Mouse (Mus musculus) brown adipose tissue, adult 24 weeks (tissue): ENCODE measurements at regions not wholly inside any gene's neighbourhood (a gene's known extent, or its start where the extent isn't known, plus 50 kb on each side); places are given as distances from the start of the nearest gene placed in this dataset.

ENCODE experiments used
- H3K27ac ChIP-seq: fragments of 200-500 bp; replicated peaks from 2 replicates; pipeline ENCODE4 v1.5.1; 2012; ENCODE audit warnings: low read depth, mild to moderate bottlenecking, low read length
- H3K4me1 ChIP-seq: fragments of 200-500 bp; 2 replicates; pipeline ENCODE4 v1.6.1; 2012; ENCODE audit warnings: low read length, mixed read lengths; ENCODE audit not compliant: control insufficient read depth, insufficient read depth, insufficient read length
- H3K4me3 ChIP-seq: fragments of 200-500 bp; 2 replicates; pipeline ENCODE4 v1.5.1; 2012; ENCODE audit warnings: low read depth, mild to moderate bottlenecking, low read length, moderate library complexity; ENCODE audit not compliant: insufficient read depth

DNA sequence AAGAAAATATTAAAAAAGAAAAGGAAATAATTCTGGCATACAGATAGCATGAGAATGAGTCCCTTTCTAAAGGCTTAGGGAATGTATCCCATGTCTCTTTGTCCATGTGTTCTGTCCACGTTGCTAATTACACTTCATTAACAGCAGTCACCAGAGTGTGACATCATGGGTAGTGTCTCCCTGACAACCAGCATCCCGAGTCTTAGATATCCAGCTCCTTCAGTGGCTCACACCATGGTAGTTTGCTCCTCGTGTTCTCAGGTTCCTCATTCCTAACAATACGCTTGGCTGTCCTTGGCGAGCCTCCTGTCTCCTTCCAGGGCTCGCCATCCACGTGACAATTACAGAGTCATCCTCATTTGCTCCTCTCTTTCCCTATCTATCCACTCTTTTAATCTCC, 388.1 kb upstream of the Dynlrb2 start:
- Histone ChIP-seq H3K4me3 (no peak overlapping the region), H3K27ac (no peak overlapping the region), H3K4me1 (no peaks in the 10 kb centered on the region; the same call in 1 of the 2 replicates)

DNA sequence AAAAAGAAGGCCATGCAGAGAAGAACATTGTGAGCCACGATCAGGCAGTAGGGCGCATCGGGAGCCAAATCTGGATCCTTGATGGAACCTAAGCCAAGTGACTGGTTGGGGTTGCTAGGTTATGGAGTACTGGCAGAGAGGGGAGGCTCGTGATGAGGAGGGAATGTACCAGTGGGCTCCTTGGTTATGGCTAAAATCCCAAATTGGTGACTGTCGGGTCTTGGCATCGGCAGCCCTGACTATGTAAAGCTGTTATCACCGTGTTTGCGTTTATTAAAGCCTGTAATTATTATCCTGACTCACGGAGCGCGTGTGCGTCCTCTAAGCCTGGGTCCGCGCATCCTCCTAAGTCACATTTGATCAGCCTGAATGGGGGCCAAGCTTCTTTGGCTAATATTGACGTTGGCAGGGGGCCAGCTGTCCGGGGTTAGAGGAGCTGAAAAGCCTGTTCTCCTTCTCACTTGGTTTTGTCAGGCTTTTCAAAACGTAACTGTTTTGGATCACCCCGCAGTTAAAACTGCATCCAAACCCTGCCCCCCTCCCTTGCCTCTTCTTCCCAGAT, 388.9 kb upstream of the Dynlrb2 start:
- no peak overlapping the region for H3K27ac ChIP-seq
- no peaks in the 10 kb centered on the region; the same call in 1 of the 2 replicates for H3K4me1 ChIP-seq
- no peak overlapping the region for H3K4me3 ChIP-seq

DNA sequence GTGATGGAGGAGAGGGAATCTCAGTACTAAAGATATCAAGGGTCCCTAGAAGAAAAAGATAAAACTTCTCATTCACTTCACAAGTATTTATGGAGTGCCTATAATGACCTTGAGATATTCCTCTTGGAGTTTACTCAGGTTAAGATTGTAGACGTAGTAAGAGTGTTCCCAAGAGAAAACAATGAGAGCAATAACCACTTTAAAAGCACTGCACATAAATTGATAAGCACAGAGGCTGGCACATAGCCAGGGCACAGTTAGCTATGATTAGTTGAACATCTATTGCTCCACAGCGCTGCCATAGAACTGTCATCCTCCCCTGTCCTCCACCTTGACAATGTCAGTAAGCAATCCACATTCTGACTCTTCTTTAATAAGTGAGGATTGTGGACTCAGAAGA, 389.8 kb upstream of the Dynlrb2 start:
- H3K4me3 ChIP-seq, result no peak overlapping the region
- no peak overlapping the region for H3K27ac ChIP-seq
- no peaks in the 10 kb centered on the region; the same call in 1 of the 2 replicates for H3K4me1 ChIP-seq

DNA sequence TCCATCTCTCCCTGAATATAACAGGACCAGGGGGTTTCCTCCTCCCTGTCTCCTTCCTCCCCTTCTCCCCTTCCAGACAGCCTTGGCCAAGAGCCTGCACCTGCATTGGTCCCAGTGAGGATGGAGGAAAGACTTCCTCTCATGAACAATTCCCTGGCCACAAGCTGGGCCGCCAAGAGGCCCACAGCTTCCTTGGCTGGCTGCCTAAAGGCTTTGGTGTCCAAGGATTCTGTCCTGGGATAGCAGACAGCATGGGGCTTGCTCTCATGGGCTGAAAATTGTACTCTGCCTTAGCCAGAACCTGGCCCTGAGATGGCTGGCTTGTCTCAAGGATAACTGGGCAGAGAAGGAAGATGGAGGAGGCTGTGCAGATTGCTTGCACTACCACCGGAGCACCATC, 390.3 kb upstream of the Dynlrb2 start:
- no peak overlapping the region for H3K4me3 ChIP-seq
- no peaks in the 10 kb centered on the region; the same call in 1 of the 2 replicates for H3K4me1 ChIP-seq

DNA sequence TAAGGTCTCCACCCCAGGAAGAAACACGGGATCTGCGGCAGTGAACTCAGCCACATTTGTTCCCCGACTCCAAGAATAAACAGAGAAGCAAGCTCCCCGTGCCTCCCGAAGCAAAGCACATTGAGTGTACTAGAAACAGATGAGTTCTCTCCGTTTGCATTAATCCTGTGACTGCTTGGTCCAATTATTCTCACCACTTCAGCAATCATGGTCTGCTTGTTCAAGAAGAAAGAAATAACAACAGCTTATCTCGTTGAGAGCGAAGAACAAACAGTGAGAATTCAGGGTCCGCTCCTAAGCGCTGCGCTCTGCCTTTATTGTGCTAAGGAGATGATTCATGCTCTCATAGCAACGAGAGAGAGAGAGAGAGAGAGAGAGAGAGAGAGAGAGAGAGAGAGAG, 393.6 kb upstream of the Dynlrb2 start:
- H3K4me1 ChIP-seq, result no peaks in the 10 kb centered on the region; the same call in 1 of the 2 replicates
- no peak overlapping the region for H3K4me3 ChIP-seq
- H3K27ac ChIP-seq, result no peak overlapping the region

More for the DNA sequence above, 390.3 kb upstream of the Dynlrb2 start:
- no peak overlapping the region for H3K27ac ChIP-seq

DNA sequence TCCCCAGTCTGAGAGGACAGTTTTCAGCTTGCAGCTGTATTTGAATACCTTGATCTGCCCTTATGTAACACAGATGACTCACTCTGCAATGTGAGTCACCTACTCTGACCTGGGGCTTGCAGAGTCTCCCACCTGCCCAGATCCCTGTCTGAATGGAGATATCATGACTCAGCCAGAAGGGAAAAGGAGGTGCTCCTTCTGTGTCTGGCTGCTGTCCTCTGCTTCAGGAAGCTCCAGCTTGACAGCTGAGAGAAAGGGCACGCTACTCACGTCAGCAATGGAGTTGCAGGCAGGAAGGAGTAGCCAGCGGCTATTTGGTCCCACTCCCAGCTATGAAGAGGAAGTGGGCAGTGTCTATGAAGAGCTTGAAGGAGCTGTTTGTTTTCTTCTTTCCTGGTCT, 389.1 kb upstream of the Maf start:
- Histone ChIP-seq H3K4me1 (no peaks in the 10 kb centered on the region), H3K4me3 (no peak overlapping the region), H3K27ac (no peak overlapping the region)

DNA sequence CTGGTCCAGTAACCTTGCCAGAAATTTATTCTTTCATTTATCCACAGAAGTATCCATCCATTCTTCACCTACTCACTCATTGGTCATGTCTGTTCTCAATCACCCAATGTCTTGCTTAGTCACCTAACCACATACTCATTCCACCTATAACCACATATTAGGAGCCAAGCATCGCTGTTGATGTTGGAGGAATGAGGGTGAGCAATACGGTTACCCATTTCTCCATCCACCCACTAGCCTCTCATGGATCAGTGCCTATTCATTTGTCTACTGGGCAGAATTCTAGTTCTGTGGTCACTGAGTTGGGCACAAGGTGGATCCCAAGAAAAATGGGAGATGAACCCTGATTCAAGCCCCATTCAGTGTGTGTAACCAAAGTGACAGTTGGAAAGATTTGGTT, 375.6 kb upstream of the Maf start:
- Histone ChIP-seq H3K4me1 (no peaks in the 10 kb centered on the region), H3K4me3 (no peak overlapping the region), H3K27ac (no peak overlapping the region)

DNA sequence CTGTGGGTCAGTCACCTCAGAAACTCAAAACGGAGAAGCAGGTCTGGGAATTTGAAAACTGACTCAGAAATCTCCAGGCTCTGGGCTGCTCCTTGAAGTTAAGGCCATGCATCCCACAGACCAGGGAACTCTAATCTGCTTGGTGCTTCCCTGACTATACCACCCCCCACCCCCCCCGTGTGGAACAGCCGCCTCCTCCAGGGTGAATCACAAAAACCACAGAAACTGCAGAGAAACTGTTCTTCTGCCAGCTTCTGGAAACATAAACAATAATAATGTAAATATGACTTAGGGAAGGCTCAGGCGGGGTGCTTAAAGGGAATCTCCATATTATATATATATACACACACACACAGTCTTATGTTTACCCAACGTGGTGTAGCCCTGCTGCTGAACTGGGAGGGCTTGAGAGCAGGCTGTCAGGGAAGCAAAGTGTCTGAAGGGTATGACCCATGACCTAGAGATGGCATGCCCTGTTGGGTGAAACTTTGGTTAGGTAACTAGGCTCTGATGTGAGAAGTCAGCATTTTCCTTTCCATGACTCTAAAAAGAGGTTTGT, 371.3 kb upstream of the Maf start:
- Histone ChIP-seq H3K4me1 (no peaks in the 10 kb centered on the region), H3K27ac (no peak overlapping the region), H3K4me3 (no peak overlapping the region)

DNA sequence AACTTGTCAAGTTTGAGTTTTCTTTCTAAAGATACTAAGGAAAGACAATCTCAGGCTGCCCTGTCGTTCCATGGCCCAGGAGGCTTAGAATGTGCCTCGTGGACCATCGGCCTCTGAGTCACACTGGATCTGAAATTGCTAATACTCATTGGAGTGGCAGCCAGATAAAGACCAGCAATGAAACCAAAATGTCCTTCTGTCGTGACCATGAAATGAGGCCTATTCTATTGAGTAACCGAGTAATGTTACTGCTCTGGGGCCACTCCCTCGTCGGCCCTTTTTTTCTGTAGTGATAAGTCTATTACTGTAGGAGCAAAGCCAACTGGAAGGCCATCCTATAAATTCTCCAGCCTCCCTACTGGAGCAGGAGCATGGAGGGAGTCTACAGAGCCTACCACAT, 363.9 kb upstream of the Maf start:
- H3K27ac ChIP-seq, result no peak overlapping the region
- no peak overlapping the region for H3K4me3 ChIP-seq
- no peaks in the 10 kb centered on the region for H3K4me1 ChIP-seq

DNA sequence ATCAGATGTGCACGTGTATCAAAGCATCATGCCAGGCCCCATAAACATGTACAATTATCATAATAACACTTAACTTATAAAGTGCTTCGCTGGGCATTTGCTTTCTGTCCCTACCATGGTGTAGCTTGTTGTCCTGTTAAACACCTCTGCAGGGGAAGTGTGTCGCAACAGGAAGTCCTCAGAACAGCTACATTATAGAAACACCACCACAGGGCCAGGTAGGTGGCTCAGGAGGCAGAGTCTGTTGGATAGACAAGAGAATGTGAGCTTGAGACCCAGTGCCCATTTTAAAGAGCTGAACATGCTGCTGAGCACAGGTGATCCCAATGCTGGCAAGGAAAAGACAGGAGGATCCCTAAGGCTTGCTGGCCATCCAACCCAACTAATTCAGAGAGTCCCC, 361.9 kb upstream of the Maf start:
- H3K27ac ChIP-seq, result no peak overlapping the region
- H3K4me3 ChIP-seq, result no peak overlapping the region
- H3K4me1 ChIP-seq, result no peaks in the 10 kb centered on the region

DNA sequence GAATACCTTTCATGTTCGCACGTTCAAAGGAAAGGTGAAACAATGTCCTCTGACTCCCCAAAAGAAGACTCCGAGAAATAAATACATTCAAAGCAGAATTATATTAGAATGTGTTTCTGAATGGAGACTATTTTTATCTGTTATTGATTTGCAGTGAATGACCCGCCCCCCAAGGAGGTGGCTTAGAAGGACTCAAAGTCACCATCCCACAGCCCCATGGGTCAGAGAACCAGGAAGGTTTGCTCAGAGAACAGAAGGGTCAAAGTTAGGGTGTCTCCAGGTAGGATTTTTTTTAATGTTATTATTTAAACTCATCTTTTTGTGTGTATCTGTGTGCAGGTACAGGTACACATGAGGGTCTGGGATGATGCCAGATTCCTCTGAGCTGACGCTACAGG, 360.4 kb upstream of the Maf start:
- Histone ChIP-seq H3K4me3 (no peak overlapping the region), H3K27ac (no peak overlapping the region), H3K4me1 (no peaks in the 10 kb centered on the region)

DNA sequence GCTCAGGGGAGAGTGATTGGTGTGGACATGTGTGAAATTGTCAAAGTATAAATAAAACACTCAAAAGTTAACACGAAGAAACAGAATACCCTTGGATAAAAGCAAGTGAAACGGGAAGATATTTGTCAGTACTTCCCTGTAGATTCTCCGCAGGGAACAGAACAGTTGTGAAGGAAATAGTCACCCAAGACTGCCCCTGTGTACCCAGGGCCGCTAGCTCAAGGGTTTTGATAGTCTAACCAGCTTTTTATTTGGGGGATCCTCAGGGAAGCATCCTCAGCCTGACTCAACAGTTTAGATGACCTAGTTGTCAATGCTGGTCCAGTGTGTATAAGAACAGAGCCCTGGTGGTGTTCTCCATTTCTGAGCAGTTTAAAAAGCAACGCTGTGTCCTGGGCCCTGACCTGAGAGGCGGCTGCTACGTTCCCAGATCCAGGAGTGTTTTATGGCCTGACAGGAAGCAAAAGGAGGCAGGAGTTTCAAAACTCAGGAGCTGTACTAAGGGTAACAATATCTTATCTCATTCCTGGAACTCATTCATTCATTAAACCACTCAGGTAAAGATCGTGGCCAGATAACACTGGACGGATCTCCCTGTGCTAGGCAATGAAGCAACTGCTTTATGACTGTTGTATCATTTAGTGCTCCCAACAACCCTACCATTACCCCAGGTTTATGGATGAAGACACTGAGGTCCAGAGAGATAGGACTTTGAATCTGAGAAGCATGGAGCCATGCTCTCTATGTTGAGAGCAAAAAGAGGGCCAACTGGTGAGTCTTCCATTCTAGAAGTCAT, 359.8 kb upstream of the Maf start:
- Histone ChIP-seq H3K4me1 (no peaks in the 10 kb centered on the region), H3K4me3 (no peak overlapping the region), H3K27ac (no peak overlapping the region)

DNA sequence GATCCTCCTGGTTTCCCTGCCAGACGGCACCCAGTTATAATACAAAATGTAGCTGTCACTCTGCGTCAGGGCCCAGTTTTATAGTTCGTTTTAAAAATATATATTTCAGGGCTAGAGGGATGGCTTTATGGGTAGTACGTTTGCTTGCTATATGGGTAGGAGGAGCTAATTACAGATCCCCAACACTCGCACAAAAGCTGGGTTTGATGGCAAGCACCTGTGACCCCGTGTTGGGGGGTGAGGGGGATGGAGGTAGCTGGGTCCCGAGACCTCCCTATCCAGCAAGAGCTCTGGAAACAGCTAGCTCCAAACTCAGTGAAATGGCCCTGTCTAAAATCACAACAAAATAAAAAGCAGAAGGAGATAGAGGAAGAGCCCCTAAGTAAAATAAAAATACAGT, 358.3 kb upstream of the Maf start:
- Histone ChIP-seq H3K4me1 (no peaks in the 10 kb centered on the region), H3K4me3 (no peak overlapping the region), H3K27ac (no peak overlapping the region)

DNA sequence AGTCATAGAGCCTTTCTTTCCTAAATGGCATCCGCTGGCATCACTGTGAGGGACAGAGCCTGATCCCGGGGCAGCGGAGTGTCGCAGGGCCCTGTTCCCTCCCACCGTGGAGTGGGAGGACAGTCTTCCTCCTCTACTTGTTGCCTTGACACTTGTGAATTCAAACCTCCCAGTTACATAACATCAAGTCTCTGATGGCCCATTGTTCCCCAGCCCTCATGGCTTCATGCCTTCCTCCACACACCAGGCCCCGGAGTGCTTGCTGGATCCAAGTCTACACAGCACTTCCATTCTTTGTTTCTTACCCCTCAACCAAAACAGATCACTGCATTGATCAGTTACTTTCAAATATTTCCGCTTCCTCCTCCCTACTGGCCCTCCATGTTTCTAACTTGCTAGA, 357.7 kb upstream of the Maf start:
- Histone ChIP-seq H3K4me1 (no peaks in the 10 kb centered on the region), H3K4me3 (no peak overlapping the region), H3K27ac (no peak overlapping the region)

DNA sequence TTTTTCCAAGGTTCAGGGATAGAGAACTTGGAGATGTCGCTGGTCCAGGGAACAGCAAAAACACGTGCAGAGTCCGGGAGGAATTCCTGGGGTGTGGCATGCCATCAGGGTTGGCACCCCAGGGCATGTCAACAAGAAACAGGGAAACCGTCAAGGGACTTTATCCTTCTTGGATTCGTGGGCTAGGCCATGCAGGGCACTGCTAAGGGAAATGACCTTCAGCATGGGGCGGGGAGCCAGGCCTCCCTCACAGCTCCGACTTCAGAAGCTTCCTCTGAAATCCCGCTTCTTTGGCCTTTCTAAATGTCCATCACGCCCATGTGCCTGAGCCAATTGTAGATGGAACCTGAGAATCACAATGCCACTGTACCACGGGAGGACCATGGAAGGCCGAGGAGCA, 357.0 kb upstream of the Maf start:
- Histone ChIP-seq H3K27ac (no peak overlapping the region), H3K4me3 (no peak overlapping the region), H3K4me1 (no peaks in the 10 kb centered on the region)

DNA sequence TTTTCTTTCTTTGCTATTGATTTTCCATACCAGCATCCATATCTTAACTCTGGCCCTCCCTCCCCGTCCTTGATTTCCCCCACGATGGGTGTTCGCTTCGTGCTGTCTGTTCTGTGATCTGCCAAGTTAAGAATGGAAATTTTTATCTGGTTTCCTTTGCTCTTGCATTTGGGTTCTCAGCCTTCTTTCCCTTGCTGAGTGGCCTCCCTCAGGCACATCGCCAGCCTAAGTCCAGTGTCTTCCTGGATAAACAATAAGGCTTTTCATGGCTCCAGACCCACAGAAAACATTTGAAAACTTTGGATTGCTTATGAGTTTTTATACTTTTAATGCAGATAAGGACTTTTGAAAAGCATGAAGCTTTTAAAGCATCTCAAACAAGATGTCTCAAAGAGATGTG, 355.9 kb upstream of the Maf start:
- Histone ChIP-seq H3K4me3 (no peak overlapping the region), H3K27ac (no peak overlapping the region), H3K4me1 (no peaks in the 10 kb centered on the region)
